Mouse (Mus musculus) testis, adult 2 months (tissue): ENCODE results near the gene Vps53. TPM values are rescaled to one million over a fixed set of nuclear protein-coding genes. Genes with fewer than 3 reads are reported as not detected.

Experiments
- H3K27ac ChIP-seq: fragments of 200-500 bp; 2 replicates; pipeline ENCODE4 v1.5.1; 2012; ENCODE audit warnings: low read depth, low read length; ENCODE audit not compliant: control insufficient read depth, insufficient read depth
- H3K27me3 ChIP-seq: fragments of 200-500 bp; 2 replicates; pipeline ENCODE4 v1.6.1; 2012; ENCODE audit warnings: mild to moderate bottlenecking, low read length, moderate library complexity; ENCODE audit not compliant: control insufficient read depth, insufficient read depth
- H3K36me3 ChIP-seq: fragments of 200-500 bp; 2 replicates; pipeline ENCODE4 v1.6.1; 2012; ENCODE audit warnings: mild to moderate bottlenecking, low read length; ENCODE audit not compliant: control insufficient read depth, insufficient read depth
- H3K4me1 ChIP-seq: fragments of 200-500 bp; 2 replicates; pipeline ENCODE4 v1.6.1; 2012; ENCODE audit warnings: low read length; ENCODE audit not compliant: control insufficient read depth, insufficient read depth
- H3K4me3 ChIP-seq: fragments of 200-500 bp; 2 replicates; pipeline ENCODE4 v1.5.1; 2012; ENCODE audit warnings: low read depth, mild to moderate bottlenecking, low read length, moderate library complexity, mixed read lengths; ENCODE audit not compliant: control insufficient read depth
- CTCF ChIP-seq: fragments of 200-500 bp; IDR thresholded peaks from 2 replicates; pipeline ENCODE4 v1.5.1; 2012; ENCODE audit warnings: low read depth, mild to moderate bottlenecking, inconsistent platforms, low read length, moderate library complexity; ENCODE audit not compliant: control insufficient read depth, insufficient read depth, insufficient replicate concordance
- POLR2A ChIP-seq: fragments of 200-500 bp; IDR thresholded peaks from 2 replicates; pipeline ENCODE4 v1.6.1; 2012; ENCODE audit warnings: low read depth, mild to moderate bottlenecking, inconsistent platforms, low read length, moderate library complexity; ENCODE audit not compliant: control insufficient read depth
- polyA plus RNA-seq: library from polyadenylated mRNA; depleted of rRNA; stranded (reverse); fragments of >200 nt; gene quantifications from 2 replicates; pipeline ENCODE4 v1.2.3, GENCODE M21; 2012

Vps53 gene
- polyA plus RNA-seq, 1 experiment = 11.5 TPM

GRCm38 (mm10) chr11:76101154-76101553, 78.3 kb downstream of the Vps53 start:
- Histone ChIP-seq H3K27me3 (no peaks in the 10 kb centered on the region), H3K36me3 (no peaks in the 10 kb centered on the region), H3K4me3 (no peak overlapping the region), H3K27ac (no peak overlapping the region), H3K4me1 (no peaks in the 10 kb centered on the region)
- TF ChIP-seq POLR2A (no peak), CTCF (no peak)

GRCm38 (mm10) chr11:76099193-76099975, 80.1 kb downstream of the Vps53 start:
- no peak overlapping the region for H3K4me3 ChIP-seq
- no peak overlapping the region for H3K27ac ChIP-seq
- H3K36me3 ChIP-seq = no peaks in the 10 kb centered on the region
- H3K27me3 ChIP-seq = no peaks in the 10 kb centered on the region
- no peaks in the 10 kb centered on the region for H3K4me1 ChIP-seq
- TF ChIP-seq CTCF (no peak), POLR2A (no peak)

GRCm38 (mm10) chr11:76093610-76094009, 85.8 kb downstream of the Vps53 start:
- no peaks in the 10 kb centered on the region for H3K27me3 ChIP-seq
- no peak overlapping the region for H3K4me3 ChIP-seq
- TF ChIP-seq CTCF (no peak), POLR2A (no peak)
- H3K36me3 ChIP-seq = no peaks in the 10 kb centered on the region
- no peak overlapping the region for H3K27ac ChIP-seq
- no peaks in the 10 kb centered on the region for H3K4me1 ChIP-seq

GRCm38 (mm10) chr11:76089776-76090175, 89.7 kb downstream of the Vps53 start:
- Histone ChIP-seq H3K27me3 (no peaks in the 10 kb centered on the region), H3K4me1 (no peaks in the 10 kb centered on the region), H3K27ac (no peak overlapping the region), H3K4me3 (no peak overlapping the region), H3K36me3 (no peaks in the 10 kb centered on the region)
- no peak for TF ChIP-seq POLR2A
- TF ChIP-seq CTCF = no peak

GRCm38 (mm10) chr11:76088506-76088905, 90.9 kb downstream of the Vps53 start:
- Histone ChIP-seq H3K27ac (no peak overlapping the region), H3K4me1 (no peaks in the 10 kb centered on the region), H3K4me3 (no peak overlapping the region), H3K27me3 (no peaks in the 10 kb centered on the region), H3K36me3 (no peaks in the 10 kb centered on the region)
- TF ChIP-seq POLR2A = no peak
- no peak for TF ChIP-seq CTCF

- no peak for TF ChIP-seq POLR2A
- peak; percentile 53; the same call in 1 of the 2 replicates for TF ChIP-seq CTCF
- Histone ChIP-seq H3K4me3 (no peak overlapping the region), H3K27ac (no peak overlapping the region), H3K4me1 (no peaks in the 10 kb centered on the region), H3K36me3 (no peaks in the 10 kb centered on the region; the same call in 1 of the 2 replicates), H3K27me3 (no peaks in the 10 kb centered on the region)
These were observed 93.4 kb downstream of the Vps53 start for GRCm38 (mm10) chr11:76085898-76086591.

GRCm38 (mm10) chr11:76084943-76085342, 94.5 kb downstream of the Vps53 start:
- H3K36me3 ChIP-seq = no peaks in the 10 kb centered on the region; the same call in 1 of the 2 replicates
- H3K27me3 ChIP-seq = no peaks in the 10 kb centered on the region
- no peaks in the 10 kb centered on the region for H3K4me1 ChIP-seq
- TF ChIP-seq POLR2A = no peak
- TF ChIP-seq CTCF = no peak
- H3K4me3 ChIP-seq = no peak overlapping the region
- H3K27ac ChIP-seq = no peak overlapping the region
